Mouse (Mus musculus): ENCODE measurements around the gene Sptan1.

DNA sequence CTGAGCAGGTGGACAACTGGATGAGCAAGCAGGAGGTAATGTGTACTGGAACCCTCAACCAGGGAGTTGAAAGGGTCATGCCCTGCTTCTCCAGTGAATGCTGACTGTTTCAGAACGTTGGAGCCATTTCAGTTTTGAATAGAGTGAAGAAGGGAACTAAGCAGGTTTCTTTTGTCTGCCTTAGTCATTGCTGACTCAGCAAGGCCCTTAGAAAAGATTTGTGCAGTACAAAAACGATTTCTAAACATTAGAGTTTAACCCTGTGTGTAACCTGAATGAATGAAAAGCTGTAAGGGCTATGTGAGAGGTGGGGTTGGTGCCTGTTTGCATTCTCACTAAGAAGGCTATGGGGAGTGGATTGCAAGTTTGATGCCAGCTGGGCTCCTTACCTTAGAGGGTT lies 26.6 kb downstream of the Sptan1 start:
- TF ChIP-seq CTCF (conservative IDR thresholded peaks at IDR 0.05 in 1 of 2, IDR thresholded peaks at IDR 0.05 in 1 of 2; ENCODE audit: low read depth in 2 of 2, low read length in 2 of 2) = no peak
- no peak for TF ChIP-seq ZC3H11A (IDR thresholded peaks at IDR 0.05; ENCODE audit: low read depth, low read length)
- TF ChIP-seq EP300 (IDR thresholded peaks at IDR 0.05; ENCODE audit: low read length) = no peak
- TF ChIP-seq UBTF (IDR thresholded peaks at IDR 0.05; ENCODE audit: low read depth, low read length) = no peak
- no peak for TF ChIP-seq USF1 (IDR thresholded peaks at IDR 0.05; ENCODE audit: low read depth, low read length)
- no peak for TF ChIP-seq POLR2A (IDR thresholded peaks at IDR 0.05; ENCODE audit: low read depth, low read length)
- no peak for TF ChIP-seq NRF1 (IDR thresholded peaks at IDR 0.05; ENCODE audit: low read depth, low read length)
- peak; percentile 75; the same call in 1 of the 2 replicates for TF ChIP-seq MAFK (IDR thresholded peaks at IDR 0.05; ENCODE audit: insufficient replicate concordance, low read length)
- no peak for TF ChIP-seq POLR2AphosphoS2 (IDR thresholded peaks at IDR 0.05; ENCODE audit: low read depth, low read length)
- no peak for TF ChIP-seq BHLHE40 (IDR thresholded peaks at IDR 0.05; ENCODE audit: low read depth, low read length)
- TF ChIP-seq ZMIZ1 (IDR thresholded peaks at IDR 0.05; ENCODE audit: low read depth, low read length) = no peak
- no peak for TF ChIP-seq HCFC1 (IDR thresholded peaks at IDR 0.05; ENCODE audit: low read depth, low read length)
- TF ChIP-seq RCOR1 (conservative IDR thresholded peaks at IDR 0.05; ENCODE audit: low read depth, low read length) = no peak
- TF ChIP-seq ETS1 (conservative IDR thresholded peaks at IDR 0.05; ENCODE audit: low read depth, low read length) = no peak
